Comparison of ENCODE assay signal across 8 mouse cellular contexts in the genomic region with DNA sequence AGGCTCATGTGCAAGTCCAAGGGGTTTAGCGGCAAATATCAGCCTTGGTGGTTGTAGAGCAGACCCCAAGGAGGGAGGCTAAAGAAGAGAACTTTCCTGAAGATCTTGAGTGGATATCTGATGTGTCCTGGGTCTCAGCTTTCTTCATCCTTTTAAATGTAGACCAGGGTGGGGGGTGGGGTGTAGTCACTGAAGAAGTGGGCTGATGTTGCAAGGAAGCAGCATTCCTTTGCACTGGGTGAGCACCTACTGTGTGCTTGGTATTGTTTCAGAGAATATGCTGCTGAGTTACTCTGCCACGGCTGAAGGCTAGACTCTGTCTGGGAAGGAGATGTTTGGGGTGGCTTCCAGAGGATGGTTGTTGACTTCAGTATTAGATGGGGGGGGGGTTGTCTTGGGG. TPM values are rescaled to one million over a fixed set of nuclear protein-coding genes. Genes with fewer than 3 reads are reported as not detected.
DNase-seq lines count a peak whose midpoint lies in the region; ATAC-seq lines count a peak whose summit lies in the region.

No protein-coding gene starts in this region.

- no peak overlapping the region for H3K27ac ChIP-seq in neural tube, embryonic 11.5 days (ENCODE audit: low read depth, low read length)
- peak overlapping the region; percentile 43; the same call in 1 of the 2 replicates for H3K27ac ChIP-seq in limb, embryonic 15.5 days
- peak overlapping the region; percentile 88; the same call in 1 of the 2 replicates for H3K27ac ChIP-seq in stomach, embryonic 16.5 days (ENCODE audit: low read length)

- peak overlapping the region; percentile 66 for H3K4me3 ChIP-seq in erythroblast, embryonic 14.5 days (replicated peaks)
- H3K4me3 ChIP-seq in neural tube, embryonic 11.5 days (ENCODE audit: low read depth, low read length) = no peak overlapping the region
- H3K4me3 ChIP-seq in limb, embryonic 15.5 days = peak overlapping the region; percentile 34
- H3K4me3 ChIP-seq in stomach, embryonic 16.5 days (replicated peaks; ENCODE audit: low read length) = peak overlapping the region; percentile 50

- H3K36me3 ChIP-seq in erythroblast, embryonic 14.5 days (ENCODE audit: control insufficient read depth) = peaks cover 11% of the 10 kb centered on the region
- H3K36me3 ChIP-seq in neural tube, embryonic 11.5 days (ENCODE audit: control insufficient read depth, insufficient read depth, low read length) = no peaks in the 10 kb centered on the region
- H3K36me3 ChIP-seq in limb, embryonic 15.5 days = peaks cover 3% of the 10 kb centered on the region
- H3K36me3 ChIP-seq in stomach, embryonic 16.5 days (ENCODE audit: control insufficient read depth, insufficient read depth, low read length) = no peaks in the 10 kb centered on the region

- H3K4me2 ChIP-seq in neural tube, embryonic 11.5 days (ENCODE audit: low read depth) = peak overlapping the region; percentile 65; the same call in 1 of the 2 replicates
- peak overlapping the region; percentile 54 for H3K4me2 ChIP-seq in limb, embryonic 15.5 days
- peak overlapping the region; percentile 77 for H3K4me2 ChIP-seq in stomach, embryonic 16.5 days (ENCODE audit: low read depth, low read length)

- H3K9ac ChIP-seq in neural tube, embryonic 11.5 days (ENCODE audit: low read length) = no peak overlapping the region
- H3K9ac ChIP-seq in limb, embryonic 15.5 days = no peak overlapping the region
- peak overlapping the region; percentile 78 for H3K9ac ChIP-seq in stomach, embryonic 16.5 days (ENCODE audit: low read length)

- no peaks in the 10 kb centered on the region for H3K27me3 ChIP-seq in erythroblast, embryonic 14.5 days (ENCODE audit: control insufficient read depth)
- no peaks in the 10 kb centered on the region for H3K27me3 ChIP-seq in neural tube, embryonic 11.5 days (ENCODE audit: control insufficient read depth, insufficient read depth, low read length)
- H3K27me3 ChIP-seq in limb, embryonic 15.5 days = no peaks in the 10 kb centered on the region
- no peaks in the 10 kb centered on the region for H3K27me3 ChIP-seq in stomach, embryonic 16.5 days (ENCODE audit: control insufficient read depth, insufficient read depth, low read length)

- no peak for ATAC-seq in erythroblast, adult 5-6 weeks (replicated peaks; ENCODE audit: low FRiP score, poor library complexity, severe bottlenecking)
- no peak for ATAC-seq in neural tube, embryonic 11.5 days (ENCODE audit: insufficient read depth, low FRiP score, low TSS enrichment)
- no peak for ATAC-seq in limb, embryonic 15.5 days (ENCODE audit: insufficient number of reproducible peaks, low FRiP score, low TSS enrichment, low read depth)
- no peak for ATAC-seq in stomach, embryonic 16.5 days (ENCODE audit: insufficient read depth, low FRiP score)
- ATAC-seq in granulocyte monocyte progenitor cell, adult 5-6 weeks (replicated peaks; ENCODE audit: poor library complexity, severe bottlenecking) = no peak

- H3K4me1 ChIP-seq in erythroblast, embryonic 14.5 days (ENCODE audit: control insufficient read depth) = peaks cover 76% of the 10 kb centered on the region
- H3K4me1 ChIP-seq in neural tube, embryonic 11.5 days (ENCODE audit: control insufficient read depth, insufficient read depth, low read length) = peaks cover 7% of the 10 kb centered on the region
- peaks cover 44% of the 10 kb centered on the region for H3K4me1 ChIP-seq in limb, embryonic 15.5 days
- peaks cover 40% of the 10 kb centered on the region for H3K4me1 ChIP-seq in stomach, embryonic 16.5 days (ENCODE audit: control insufficient read depth, insufficient read depth, low read length)

- no peak for DNase-seq in neural tube, embryonic 11.5 days (ENCODE audit: low spot score)
- no peak for DNase-seq in neural tube, embryonic 10.5 days (ENCODE audit: extremely low spot score, low spot score)
- DNase-seq in spleen, postnatal 36 days (ENCODE audit: low spot score in 2 of 2) = no peak

- no peaks in the 10 kb centered on the region for H3K9me3 ChIP-seq in erythroblast, embryonic 14.5 days (ENCODE audit: control insufficient read depth, low read length)
- H3K9me3 ChIP-seq in neural tube, embryonic 11.5 days (ENCODE audit: control insufficient read depth, low read length) = no peaks in the 10 kb centered on the region
- no peaks in the 10 kb centered on the region for H3K9me3 ChIP-seq in limb, embryonic 15.5 days
- H3K9me3 ChIP-seq in stomach, embryonic 16.5 days (replicated peaks; ENCODE audit: control insufficient read depth, low read length) = no peaks in the 10 kb centered on the region

- WGBS in neural tube, embryonic 11.5 days = 72% methylated on average over 2 of the region's 2 CpGs
- 68% methylated on average over 2 of the region's 2 CpGs for WGBS in limb, embryonic 15.5 days
- WGBS in stomach, embryonic 16.5 days = 53% methylated on average over 2 of the region's 2 CpGs

RNA-seq across cellular contexts. Expression of gene Ccnd3, which starts 0.7 kb away (rescaled TPM):
- 247 and 292 TPM in 2 replicates for polyA plus RNA-seq in erythroblast, embryonic 14.5 days (2012)
- total RNA-seq in erythroblast, adult 5-6 weeks (2015; ENCODE audit: low replicate concordance) = 85.3 and 115 TPM in 2 replicates
- total RNA-seq in erythroblast, adult 5-6 weeks (2017; ENCODE audit: low replicate concordance) = 64.3 and 65.9 TPM in 2 replicates
- 260 TPM in 2 replicates for polyA plus RNA-seq in neural tube, embryonic 11.5 days (2014; fragmentation: Nextera tagmentation; extraction: Ambion mirVana)
- 499 and 569 TPM in 2 replicates for polyA plus RNA-seq in limb, embryonic 15.5 days (2015; fragmentation: Nextera tagmentation; extraction: Ambion mirVana)
- 334 and 340 TPM in 2 replicates for polyA plus RNA-seq in stomach, embryonic 16.5 days (2015; fragmentation: Nextera tagmentation; extraction: Ambion mirVana)
- total RNA-seq in granulocyte monocyte progenitor cell, adult 5-6 weeks (2014; fragmentation: Nextera tagmentation) = 99.8 and 128 TPM in 2 replicates
- 35.5 and 35.9 TPM in 2 replicates for total RNA-seq in granulocyte monocyte progenitor cell, adult 5-6 weeks (2017)

RNA-seq across cellular contexts. Expression of gene Taf8, which starts 3.5 kb away (rescaled TPM):
- polyA plus RNA-seq in erythroblast, embryonic 14.5 days (2012) = 2.9 and 4.3 TPM in 2 replicates
- 34.5 and 36.5 TPM in 2 replicates for total RNA-seq in erythroblast, adult 5-6 weeks (2015; ENCODE audit: low replicate concordance)
- total RNA-seq in erythroblast, adult 5-6 weeks (2017; ENCODE audit: low replicate concordance) = 47.1 and 67.9 TPM in 2 replicates
- 25.3 and 27.5 TPM in 2 replicates for polyA plus RNA-seq in neural tube, embryonic 11.5 days (2014; fragmentation: Nextera tagmentation; extraction: Ambion mirVana)
- polyA plus RNA-seq in limb, embryonic 15.5 days (2015; fragmentation: Nextera tagmentation; extraction: Ambion mirVana) = 28.2 and 28.9 TPM in 2 replicates
- polyA plus RNA-seq in stomach, embryonic 16.5 days (2015; fragmentation: Nextera tagmentation; extraction: Ambion mirVana) = 25.7 and 27.3 TPM in 2 replicates
- 13.9 and 23.8 TPM in 2 replicates for total RNA-seq in granulocyte monocyte progenitor cell, adult 5-6 weeks (2014; fragmentation: Nextera tagmentation)
- total RNA-seq in granulocyte monocyte progenitor cell, adult 5-6 weeks (2017) = 34.7 and 40.9 TPM in 2 replicates
